In genomic region chr2:38355731-38356427, GRCm38 (mm10) we compare ENCODE assay signal across 9 mouse cellular contexts. TPM values are rescaled to one million over a fixed set of nuclear protein-coding genes. Genes with fewer than 3 reads are reported as not detected.
A peak's percentile ranks its signal among the peaks of the same experiment; 100 is the strongest.
DNase-seq lines count a peak whose midpoint lies in the region; ATAC-seq and TF ChIP-seq lines count a peak whose summit lies in the region.
"Had no signal": no experiment of that assay in that cellular context is flagged by ENCODE, and none has a peak within 500 bp of the region (broad histone marks: within the 10 kb centered on the region; RNA-seq: fewer than 3 reads in every experiment).

No protein-coding gene starts in this region.

- H3K27ac ChIP-seq in kidney, adult 2 months (ENCODE audit: insufficient read depth, low read depth, low read length): no peak overlapping the region
- peak overlapping the region; percentile 96 for H3K27ac ChIP-seq in forebrain, embryonic 15.5 days (replicated peaks)
- no peak overlapping the region for H3K27ac ChIP-seq in liver, postnatal 0 days (ENCODE audit: low read depth)

- no peak overlapping the region for H3K4me3 ChIP-seq in kidney, adult 2 months (ENCODE audit: insufficient read depth, low read depth, low read length)
- peak overlapping the region; percentile 72 for H3K4me3 ChIP-seq in forebrain, embryonic 15.5 days
- H3K4me3 ChIP-seq in liver, postnatal 0 days (ENCODE audit: low read depth, low read length): peak overlapping the region; percentile 29

- H3K9ac ChIP-seq in forebrain, embryonic 15.5 days (replicated peaks): peak overlapping the region; percentile 93
- H3K9ac ChIP-seq in liver, postnatal 0 days (replicated peaks): 0 out of 2 replicates have a peak overlapping the region, but pooled peaks have one; percentile 9

- ATAC-seq in forebrain, embryonic 15.5 days (replicated peaks): no peak
- no peak for ATAC-seq in liver, postnatal 0 days

- no peak for TF ChIP-seq CTCF in kidney, adult 2 months (conservative IDR thresholded peaks at IDR 0.05; ENCODE audit: insufficient read depth, insufficient read length, low read depth, low read length)
- no peak for TF ChIP-seq CTCF in liver, postnatal 0 days (IDR thresholded peaks at IDR 0.05; ENCODE audit: low read depth)

- no peak for TF ChIP-seq POLR2A in kidney, adult 2 months (IDR thresholded peaks at IDR 0.05; ENCODE audit: low read depth, low read length)

- H3K9me3 ChIP-seq in forebrain, embryonic 15.5 days: no peaks in the 10 kb centered on the region
- no peaks in the 10 kb centered on the region for H3K9me3 ChIP-seq in liver, postnatal 0 days (ENCODE audit: low read length)

- DNase-seq in kidney, adult 2 months: peak; percentile 39
- no peak for DNase-seq in kidney, adult 11 months
- DNase-seq in embryo, embryonic 10.5 days (ENCODE audit: low spot score): peak; percentile 61
- no peak for DNase-seq in liver, postnatal 0 days
- DNase-seq in left cerebral cortex, postnatal 4 days: no peak
- DNase-seq in thymus, postnatal 14 days: no peak
- no peak for DNase-seq in gastrocnemius, postnatal 14 days
- DNase-seq: cerebellum, adult 18-20 months had no signal

- peak overlapping the region; percentile 86 for H3K4me2 ChIP-seq in forebrain, embryonic 15.5 days (replicated peaks)
- peak overlapping the region; percentile 54 for H3K4me2 ChIP-seq in liver, postnatal 0 days (ENCODE audit: low read depth, low read length)

- intact Hi-C loops in left cerebral cortex, postnatal 4 days (cut with DNase I): loop anchor here (5.0 to 10.0 kb wide), 3 partner anchors 214 to 371 kb away; no protein-coding TSS in a partner anchor
- intact Hi-C loops in gastrocnemius, postnatal 14 days (cut with DNase I; ENCODE audit: low total_unique reads): no loop called here

- no peak for TF ChIP-seq EP300 in liver, postnatal 0 days (IDR thresholded peaks at IDR 0.05; ENCODE audit: low read depth)

- peaks cover 15% of the 10 kb centered on the region for H3K27me3 ChIP-seq in kidney, adult 2 months (replicated peaks; ENCODE audit: control insufficient read depth, insufficient read depth, low read length)
- no peaks in the 10 kb centered on the region for H3K27me3 ChIP-seq in forebrain, embryonic 15.5 days
- H3K27me3 ChIP-seq in liver, postnatal 0 days (ENCODE audit: insufficient read depth, low read length): peaks cover 99% of the 10 kb centered on the region

- H3K36me3 ChIP-seq in kidney, adult 2 months (ENCODE audit: control insufficient read depth, insufficient read depth, low read length): no peaks in the 10 kb centered on the region
- H3K36me3 ChIP-seq in forebrain, embryonic 15.5 days: no peaks in the 10 kb centered on the region
- no peaks in the 10 kb centered on the region for H3K36me3 ChIP-seq in liver, postnatal 0 days (replicated peaks; ENCODE audit: insufficient read depth, low read length)

- WGBS in kidney, adult 2 months: 9% methylated on average over 19 of the region's 19 CpGs
- WGBS in forebrain, embryonic 15.5 days: 2% methylated on average over 19 of the region's 19 CpGs
- WGBS in liver, postnatal 0 days (ENCODE audit: insufficient replicate concordance): 2% methylated on average over 19 of the region's 19 CpGs

- peaks cover 2% of the 10 kb centered on the region; the same call in 1 of the 2 replicates for H3K4me1 ChIP-seq in kidney, adult 2 months (ENCODE audit: control insufficient read depth, insufficient read depth, low read length)
- H3K4me1 ChIP-seq in forebrain, embryonic 15.5 days: peaks cover 76% of the 10 kb centered on the region
- peaks cover 4% of the 10 kb centered on the region; the same call in 1 of the 2 replicates for H3K4me1 ChIP-seq in liver, postnatal 0 days (ENCODE audit: insufficient read depth)

RNA-seq across cellular contexts. Expression of gene Lhx2, which starts 16.8 kb away (rescaled TPM):
- 0.08 and 0.10 TPM in 2 replicates for polyA plus RNA-seq in kidney, adult 2 months (2012; rRNA removed)
- polyA plus RNA-seq in forebrain, embryonic 15.5 days (2015; fragmentation: Nextera tagmentation; extraction: Ambion mirVana): 91.0 and 111 TPM in 2 replicates
- 1.7 and 2.8 TPM in 2 replicates for polyA plus RNA-seq in liver, postnatal 0 days (2015; fragmentation: Nextera tagmentation; extraction: Ambion mirVana)
- total RNA-seq in left cerebral cortex, postnatal 4 days (2021): 100 to 1,000 TPM; 110 to 128 TPM
- total RNA-seq in gastrocnemius, postnatal 14 days (2021): under 1 TPM; 0.23 to 0.29 TPM

Comparison
In these comparisons a context has a peak if more than half of its experiments do, and no peak if none do; other contexts are left out.
1. DNase-seq: peak in kidney, adult 2 months (single experiment) and embryo, embryonic 10.5 days (single experiment); none in kidney, adult 11 months (single experiment), liver, postnatal 0 days (single experiment), left cerebral cortex, postnatal 4 days (single experiment), thymus, postnatal 14 days (single experiment) and gastrocnemius, postnatal 14 days (single experiment).
2. RNA of gene Lhx2, which starts 16.8 kb away (polyA plus RNA-seq): 91.0 to 111 TPM in forebrain, embryonic 15.5 days; 1.7 to 2.8 TPM in liver, postnatal 0 days and 0.08 to 0.10 TPM in kidney, adult 2 months; every median in the first group is over 10 times any median in the second.